Mouse (Mus musculus): Measurements from ENCODE around the gene Ooep.
"Not testable (repeated sequence)": the region's sequence is repeated elsewhere in the genome, so short reads cannot be mapped to it uniquely, and the experiment has no call there.

- TF ChIP-seq CTCF (IDR thresholded peaks at IDR 0.05; ENCODE audit: low read depth); EP300 (optimal IDR thresholded peaks at IDR 0.05): not testable (repeated sequence)
Observed at GRCm38 (mm10) chr9:78348206-78349004, 30.1 kb downstream of the Ooep start.
